Mouse (Mus musculus) neutrophil, adult 5-6 weeks (primary cell): ENCODE measurements around the gene Prkcb. TPM values are rescaled to one million over a fixed set of nuclear protein-coding genes. Genes with fewer than 3 reads are reported as not detected.
A peak's percentile ranks its signal among the peaks of the same experiment; 100 is the strongest.
"Not testable (repeated sequence)": the region's sequence is repeated elsewhere in the genome, so short reads cannot be mapped to it uniquely, and the experiment has no call there.

Source experiments
- ATAC-seq: fragments of 151-379, 151-347 bp; 2 replicates; pipeline ENCODE4 v1.8.0; 2017; ENCODE audit warnings: mild to moderate bottlenecking, moderate TSS enrichment; ENCODE audit not compliant: insufficient number of reproducible peaks, poor library complexity, low FRiP score, severe bottlenecking; ENCODE audit errors: extremely low read depth
- total RNA-seq: library from RNA; stranded (forward); fragments of 200-1000 nt; gene quantifications from 2 replicates; pipeline ENCODE4 v1.2.3, GENCODE M21; 2017

Gene Prkcb
- total RNA-seq, result 440 and 446 TPM in 2 replicates

DNA sequence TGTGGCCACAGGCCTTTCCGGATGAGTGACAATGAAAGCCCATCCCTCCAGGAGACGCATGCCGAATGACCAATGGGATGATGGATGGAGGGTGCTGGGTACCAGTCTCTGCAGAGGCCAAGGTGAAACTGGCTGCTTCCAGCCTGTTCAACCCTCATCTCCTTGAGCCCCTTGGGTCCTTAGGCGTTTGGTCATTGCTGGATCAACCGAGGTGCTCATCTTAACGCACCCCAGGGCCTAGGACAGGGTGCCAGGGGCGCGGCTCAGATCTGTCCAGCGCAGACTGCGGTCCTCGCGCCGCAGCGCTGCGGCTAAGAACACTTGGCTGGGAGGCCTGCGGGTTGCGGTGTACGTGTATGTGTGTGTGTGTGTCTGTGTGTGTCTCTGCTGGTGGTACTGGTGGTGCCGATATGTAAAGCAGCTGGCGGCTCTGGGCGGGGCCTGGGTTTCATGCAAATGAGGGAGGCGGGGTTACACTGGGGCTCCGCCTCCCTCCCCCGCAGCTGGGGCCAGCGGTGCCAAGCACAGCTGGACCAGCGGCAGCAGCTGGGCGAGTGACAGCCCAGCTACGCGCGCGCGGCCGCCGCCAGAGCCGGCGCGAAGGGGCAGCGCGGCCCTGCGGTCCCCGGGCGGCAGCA lies at the start of gene Prkcb:
TSS of gene Prkcb (plus strand) at position 147 of the 638 bp plus-strand sequence.
- peak; percentile 90 for ATAC-seq

DNA sequence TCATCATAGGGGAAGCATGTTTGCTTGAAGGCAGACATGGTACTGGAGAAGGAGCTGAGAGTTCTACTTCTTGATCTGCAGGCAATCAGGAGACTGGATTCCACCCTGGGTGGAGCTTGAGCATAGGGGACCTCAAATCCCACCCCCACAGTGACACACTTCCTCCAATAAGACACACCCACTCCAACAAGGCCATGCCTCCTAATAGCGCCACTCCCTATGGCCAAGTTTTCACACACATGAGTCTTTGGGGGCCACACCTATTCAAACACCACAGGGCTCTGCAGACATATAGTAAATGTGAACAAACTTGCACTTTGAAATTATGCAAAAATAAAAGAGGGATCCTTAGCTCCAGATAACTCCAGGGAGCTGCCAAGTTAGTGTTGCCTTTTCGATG lies 49.6 kb upstream of the Prkcb start:
- no peak for ATAC-seq

DNA sequence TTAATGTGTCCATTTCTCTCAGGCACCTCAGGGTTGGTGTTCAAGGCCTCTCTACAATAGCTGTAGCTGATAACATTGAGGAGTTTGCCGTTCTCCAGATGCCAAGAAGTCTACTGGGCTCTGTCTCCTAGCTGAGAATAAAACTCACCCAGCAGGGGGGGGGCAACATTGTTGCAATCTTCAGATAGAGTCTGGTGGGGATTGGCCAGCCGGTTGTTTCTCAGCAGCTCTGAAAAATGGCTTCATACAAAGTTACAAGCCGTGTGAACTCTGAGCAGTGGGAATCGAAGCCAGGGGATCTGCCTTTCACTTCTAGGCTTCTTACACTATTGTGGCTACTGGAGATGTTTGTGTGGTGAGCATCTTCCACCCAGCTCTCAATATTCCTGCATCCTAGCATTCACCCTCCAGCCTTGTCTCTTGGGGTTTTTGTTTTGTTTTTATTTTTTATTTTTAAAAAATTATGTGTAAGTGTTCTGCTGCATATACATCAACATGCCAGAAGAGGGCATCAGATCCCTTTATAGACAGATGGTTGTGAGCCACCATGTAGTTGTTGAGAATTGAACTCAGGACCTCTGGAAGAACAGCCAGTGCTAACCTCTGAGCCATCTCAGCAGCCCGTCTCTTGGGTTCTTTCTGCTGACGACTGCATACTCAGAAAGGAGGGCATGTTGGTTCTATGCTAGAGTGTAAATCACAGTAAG lies 48.0 kb upstream of the Prkcb start:
- ATAC-seq, result no peak

DNA sequence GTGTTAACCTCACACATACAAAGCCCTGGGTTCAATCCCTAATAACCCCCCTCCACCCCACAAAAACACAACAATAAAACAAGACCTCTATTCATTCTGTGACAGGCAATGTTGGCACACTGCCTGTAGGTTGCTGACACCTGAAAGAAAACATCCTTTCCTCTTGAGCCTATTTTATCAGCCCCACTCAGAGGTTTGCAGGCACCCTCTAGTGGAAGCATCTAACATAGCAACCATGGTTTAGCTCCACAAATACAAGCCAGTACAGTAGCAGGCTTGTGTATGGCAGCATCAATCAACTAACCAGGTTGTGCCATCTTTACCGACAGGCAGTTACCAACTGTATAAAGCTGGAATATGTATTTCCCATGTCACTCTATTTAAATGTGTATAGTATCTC lies 46.3 kb upstream of the Prkcb start:
- peak; percentile 76 for ATAC-seq

DNA sequence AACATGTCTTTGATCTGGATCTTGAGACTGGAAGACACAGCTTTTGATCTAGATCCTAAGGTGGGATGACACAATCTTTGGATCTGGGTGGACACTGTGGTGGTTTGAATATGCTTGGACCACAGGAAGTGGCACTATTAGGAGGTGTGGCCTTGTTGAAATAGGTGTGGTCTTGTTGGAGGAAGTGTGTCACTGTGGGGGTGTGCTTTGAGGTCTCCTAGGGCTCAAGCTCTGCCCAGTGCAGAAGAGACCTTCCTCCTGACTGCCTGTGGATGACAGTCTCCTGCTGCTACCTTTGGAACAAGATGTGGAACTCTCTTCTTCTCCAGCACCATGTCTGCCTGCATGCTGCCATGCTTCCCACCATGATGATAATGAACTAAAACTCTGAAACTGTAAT lies 45.8 kb upstream of the Prkcb start:
- ATAC-seq, result not testable (repeated sequence)

DNA sequence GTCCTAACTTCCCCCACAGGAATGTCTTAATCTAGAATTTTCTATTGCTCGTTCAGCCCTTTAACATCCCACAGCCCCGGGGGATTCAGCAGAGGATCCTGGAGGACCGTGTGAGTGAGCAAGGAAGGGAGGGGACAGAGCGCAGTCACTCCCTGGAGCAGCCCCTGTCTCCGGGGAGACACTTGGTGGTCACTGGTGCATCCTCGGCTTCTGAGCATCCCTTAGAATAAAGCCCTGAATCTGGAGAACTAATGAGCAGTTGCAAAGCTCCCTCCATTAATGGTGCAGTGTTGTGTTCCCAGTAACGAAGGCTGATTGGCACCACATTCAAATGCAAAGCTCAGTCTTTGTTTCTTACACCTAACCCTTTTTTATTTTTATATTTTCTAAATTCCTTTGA lies 44.4 kb upstream of the Prkcb start:
- no peak for ATAC-seq

DNA sequence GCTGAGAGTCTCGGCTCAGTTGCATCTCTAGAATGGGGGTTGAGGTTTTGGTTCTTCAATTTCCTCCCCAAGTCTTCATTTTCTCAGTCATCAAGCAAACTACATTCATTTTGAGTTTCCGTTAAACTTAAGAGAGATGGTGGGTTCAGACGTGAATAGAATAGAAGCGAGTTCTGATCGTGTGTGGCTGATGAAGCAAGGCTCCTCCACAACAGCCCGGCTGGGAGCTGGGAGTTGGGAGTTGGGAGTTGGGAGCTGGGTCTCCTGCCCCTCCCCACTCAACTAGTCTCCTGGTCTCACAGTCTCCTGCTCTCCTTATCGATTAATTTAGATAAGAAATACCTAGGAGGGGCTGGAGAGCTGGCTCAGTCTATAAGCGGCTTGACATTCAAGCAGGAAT lies 44.0 kb upstream of the Prkcb start:
- ATAC-seq, result no peak

DNA sequence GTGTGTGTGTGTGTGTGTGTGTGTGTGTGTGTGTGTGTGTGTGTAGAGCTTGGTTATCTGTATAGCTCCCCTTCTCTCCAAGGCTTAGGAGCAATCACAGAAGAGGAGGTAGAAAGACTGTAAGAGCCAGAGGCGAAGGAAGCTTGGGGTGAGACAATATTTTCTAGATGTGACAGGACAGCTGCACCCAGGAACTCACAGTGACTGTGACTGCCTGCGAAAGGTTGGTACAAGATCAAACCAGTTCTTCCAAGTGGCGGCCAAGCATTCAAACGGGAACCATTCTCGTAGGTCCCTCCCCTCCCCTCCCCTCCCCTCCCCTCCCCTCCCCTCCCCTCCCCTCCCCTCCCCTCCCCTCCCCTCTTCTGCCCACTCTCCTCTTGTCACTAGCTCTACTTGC lies 42.6 kb upstream of the Prkcb start:
- ATAC-seq, result no peak

DNA sequence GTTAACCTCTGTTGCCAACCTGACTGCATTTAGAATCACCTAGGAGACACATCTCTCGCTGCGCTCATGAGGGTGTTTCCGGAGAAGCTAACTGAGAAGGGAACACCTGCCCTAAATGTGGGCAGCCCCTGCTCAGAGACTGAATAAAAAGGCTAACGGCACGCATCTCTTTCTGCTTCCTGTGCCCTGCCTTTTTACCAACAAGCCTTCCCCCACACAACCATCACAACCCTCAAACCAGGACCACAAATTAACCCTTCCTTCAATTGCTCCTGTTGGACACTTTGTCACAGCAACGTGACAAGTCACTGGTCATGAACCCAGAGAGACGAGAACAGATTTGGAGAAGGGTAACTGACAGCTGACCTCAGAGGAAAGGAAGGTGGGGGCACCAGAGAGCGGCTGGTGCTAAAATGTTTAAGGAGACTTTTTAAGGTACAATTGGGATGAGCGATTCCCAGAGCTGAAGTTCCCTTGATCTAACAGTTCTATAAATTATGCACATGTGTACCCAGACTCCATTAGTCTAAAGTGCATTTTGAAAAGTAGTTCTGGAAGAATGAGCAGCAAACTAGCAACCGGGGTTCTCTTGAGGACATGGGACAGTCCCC lies 41.2 kb upstream of the Prkcb start:
- 0 out of 2 replicates have a peak, but pooled peaks have one; percentile 17 for ATAC-seq

DNA sequence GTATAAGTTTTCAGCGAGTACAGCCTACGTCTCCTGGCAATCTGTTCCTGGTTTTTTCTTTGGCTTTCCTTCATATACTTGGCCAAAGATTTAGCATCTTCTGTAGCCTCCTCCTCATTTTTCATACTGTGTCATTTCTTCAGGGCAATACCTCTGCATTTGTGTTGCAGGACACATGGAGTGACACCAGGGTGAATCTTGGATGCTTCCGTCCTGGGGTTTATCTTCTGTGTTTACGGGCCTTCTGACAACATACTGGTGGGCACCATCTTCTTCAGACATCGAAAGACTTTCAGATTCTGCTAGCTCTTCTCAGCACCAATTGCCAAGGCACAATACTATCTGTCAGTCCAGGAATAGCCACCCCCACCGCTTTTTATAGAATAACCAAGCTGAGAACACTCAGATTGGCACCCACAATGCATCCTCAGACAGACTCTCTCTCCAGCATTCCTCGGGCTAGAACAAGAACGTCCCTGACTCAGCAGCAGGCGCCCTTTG lies 39.2 kb upstream of the Prkcb start:
- no peak for ATAC-seq

DNA sequence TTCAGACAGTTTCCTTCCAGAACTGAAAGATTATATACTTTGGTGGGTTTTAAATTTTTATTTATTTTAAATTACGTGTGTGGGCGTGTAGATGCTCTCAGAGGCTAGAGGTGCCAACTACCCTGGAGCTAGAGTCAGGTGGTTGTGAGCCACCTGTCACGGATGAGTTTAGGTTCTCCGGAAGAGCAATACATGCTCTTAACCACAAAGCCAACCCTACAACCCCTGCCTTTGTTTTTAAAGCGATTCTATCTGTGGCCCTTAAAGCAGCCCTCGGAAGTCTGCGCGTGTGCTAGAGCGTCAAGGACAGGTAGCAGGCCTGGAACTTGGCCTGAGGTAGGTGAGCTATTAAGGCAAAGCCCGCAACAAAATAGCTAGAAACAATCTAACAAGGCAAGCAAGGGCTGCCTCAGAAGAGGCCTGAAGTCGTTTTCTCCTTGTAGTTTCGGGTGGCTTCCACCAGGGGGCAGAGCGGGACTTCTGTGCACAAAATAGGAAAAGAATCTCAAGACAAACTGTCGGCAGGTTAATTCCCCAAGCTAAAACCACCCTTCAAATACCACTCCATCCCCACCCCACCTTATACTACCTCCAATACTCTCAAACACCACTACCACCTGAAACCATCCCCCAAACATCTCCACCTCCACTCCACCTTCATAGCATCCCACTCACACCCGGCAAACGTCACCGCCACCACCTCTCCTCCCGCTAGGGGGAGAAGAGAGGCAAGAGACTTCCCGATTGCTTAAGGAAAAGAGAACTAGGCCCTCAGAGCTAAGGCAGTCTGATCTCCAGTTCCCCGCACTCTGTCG lies 37.1 kb upstream of the Prkcb start:
- peak; percentile 83 for ATAC-seq

DNA sequence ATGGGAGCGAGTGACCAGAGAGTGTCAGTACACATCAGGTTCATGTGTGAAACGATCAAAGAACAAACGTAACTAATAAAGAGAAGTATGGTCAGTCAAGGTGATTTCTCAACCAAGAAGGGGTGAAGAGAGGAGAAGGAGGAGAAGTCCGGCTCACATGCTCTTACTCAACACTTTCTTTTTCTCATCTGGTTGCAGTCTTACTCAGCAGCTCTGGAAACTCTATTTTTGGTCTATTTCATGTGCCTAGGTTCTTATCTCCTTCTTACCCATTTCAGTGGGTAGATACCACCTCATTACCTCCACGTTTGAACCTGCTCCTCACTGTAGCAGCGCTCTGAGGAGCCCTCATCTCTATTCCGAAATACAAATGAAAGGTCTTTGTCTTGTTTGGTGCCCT lies 31.8 kb upstream of the Prkcb start:
- no peak for ATAC-seq

DNA sequence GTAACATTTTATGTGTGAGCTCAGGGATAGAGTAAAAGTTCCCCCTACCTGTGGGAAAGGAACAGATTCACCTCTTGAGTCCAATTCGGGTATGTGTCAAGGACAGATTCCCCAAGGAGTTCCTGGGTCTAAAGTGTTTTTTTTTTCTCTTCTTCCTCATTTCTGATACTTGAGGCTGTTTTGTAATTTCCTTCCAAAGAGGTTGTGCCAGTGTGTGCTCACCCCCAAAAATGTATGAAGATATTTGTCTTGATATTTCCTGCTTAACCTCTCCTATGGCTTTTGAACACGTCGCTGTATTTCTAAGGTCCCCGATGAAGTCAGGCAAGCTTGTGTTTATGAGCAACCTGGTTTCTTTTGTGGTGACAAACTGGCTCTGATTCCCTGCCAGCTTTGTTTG lies 30.0 kb upstream of the Prkcb start:
- ATAC-seq, result no peak

DNA sequence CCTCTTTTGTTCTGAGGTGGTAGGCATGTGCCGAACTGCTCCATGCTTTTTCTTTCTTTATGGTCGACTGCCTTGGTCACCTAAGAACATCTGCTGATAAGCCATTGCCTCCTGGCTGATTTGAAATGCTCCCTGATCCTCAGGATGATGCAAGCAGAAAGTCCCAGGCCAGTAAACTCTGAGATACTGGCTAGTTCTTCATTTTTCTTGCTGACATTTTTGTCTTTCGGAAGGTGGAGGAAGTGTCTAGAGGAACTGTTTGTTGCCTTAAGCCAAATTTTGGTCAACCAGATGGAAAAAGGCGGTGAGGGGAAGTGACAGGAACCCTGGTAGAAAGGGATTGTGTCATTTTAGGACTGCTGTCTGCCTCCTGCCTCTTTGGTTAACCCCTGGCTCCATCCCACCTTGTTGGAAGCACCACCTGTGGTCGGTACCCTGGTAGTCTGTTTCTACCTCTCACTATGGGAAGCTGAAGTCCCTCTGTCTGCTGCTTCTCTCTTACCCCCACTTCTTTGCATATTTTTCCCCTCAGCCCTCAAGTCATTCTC lies 28.4 kb upstream of the Prkcb start:
- ATAC-seq, result peak; percentile 70

DNA sequence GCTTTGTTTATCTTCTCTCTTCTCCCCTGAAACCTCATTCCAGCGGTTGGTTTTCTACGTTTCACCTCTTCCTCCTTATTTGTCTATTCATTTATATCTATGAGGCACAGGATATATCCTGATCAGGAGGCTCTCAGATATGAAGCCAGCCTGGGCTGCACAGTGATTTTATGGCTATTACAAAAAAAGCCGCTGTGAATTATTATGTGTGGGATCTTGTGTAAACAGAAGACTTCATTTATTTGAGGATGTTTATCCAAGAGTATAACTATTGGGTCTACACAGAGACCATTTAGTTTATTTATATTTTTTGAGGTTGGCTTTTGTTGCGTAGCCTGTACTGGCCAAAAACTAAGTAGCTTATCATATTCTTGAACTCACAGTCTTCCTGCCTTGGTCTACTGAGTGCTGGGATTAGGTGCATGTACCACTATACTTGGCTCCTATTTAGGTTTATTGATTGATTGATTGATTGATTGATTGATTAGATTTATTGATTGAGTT lies 19.5 kb upstream of the Prkcb start:
- ATAC-seq, result no peak

DNA sequence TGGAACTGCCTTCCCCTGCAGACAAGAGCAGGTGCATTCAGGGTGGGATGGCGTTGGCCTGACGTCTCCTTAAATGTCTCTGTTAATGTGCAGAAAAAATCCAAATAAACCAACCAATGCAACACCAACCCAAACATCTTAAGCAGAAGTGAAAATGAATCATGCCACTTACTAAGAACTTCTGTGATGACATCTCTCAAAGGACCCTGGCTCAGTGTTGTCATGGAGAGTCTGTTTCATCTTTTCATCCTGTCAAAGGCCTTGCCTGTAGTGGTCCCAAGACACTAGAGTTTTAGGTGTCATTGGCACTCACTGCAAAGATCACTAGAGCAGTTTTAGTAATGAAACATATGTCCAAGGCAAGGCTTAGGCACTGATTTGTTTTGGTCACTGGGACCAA lies 16.2 kb upstream of the Prkcb start:
- ATAC-seq, result no peak

DNA sequence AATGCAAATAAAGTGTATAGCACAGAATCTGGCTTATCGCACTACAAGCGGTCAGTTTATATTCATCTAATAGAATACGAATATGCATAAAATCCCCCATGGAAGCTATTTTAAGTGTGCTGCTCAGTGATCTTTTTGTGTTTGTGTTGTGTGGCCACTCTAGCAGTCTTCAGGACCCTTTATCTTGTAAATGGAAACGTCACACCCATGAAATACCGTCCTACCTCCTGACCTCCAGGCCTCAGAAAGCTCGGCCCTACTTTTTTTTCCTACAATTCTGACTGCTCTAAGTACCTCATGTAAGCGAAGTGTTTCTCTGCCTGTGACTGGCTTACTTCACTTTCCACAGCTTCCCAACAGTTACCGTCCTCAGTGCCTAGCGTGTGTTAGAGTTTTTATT lies 9.0 kb upstream of the Prkcb start:
- ATAC-seq, result no peak

DNA sequence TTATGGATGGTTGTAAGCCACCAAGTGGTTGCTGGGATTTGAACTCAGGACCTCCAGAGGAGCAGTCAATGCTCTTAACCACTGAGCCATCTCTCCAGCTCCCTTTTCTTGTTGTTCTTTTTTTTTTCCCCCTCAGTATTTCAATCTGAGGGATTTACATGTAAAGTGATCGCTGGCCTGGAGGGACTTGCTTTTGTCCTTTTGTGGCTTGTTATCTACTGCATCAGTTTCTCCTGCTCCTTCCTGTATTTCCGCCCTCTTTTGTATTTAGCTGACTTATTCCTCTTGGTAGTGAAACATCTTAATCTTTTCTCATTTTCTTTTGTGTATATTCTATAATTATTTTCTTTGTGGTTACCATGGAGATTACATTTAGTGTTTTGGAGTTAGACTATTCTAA lies 8.2 kb upstream of the Prkcb start:
- ATAC-seq, result no peak

DNA sequence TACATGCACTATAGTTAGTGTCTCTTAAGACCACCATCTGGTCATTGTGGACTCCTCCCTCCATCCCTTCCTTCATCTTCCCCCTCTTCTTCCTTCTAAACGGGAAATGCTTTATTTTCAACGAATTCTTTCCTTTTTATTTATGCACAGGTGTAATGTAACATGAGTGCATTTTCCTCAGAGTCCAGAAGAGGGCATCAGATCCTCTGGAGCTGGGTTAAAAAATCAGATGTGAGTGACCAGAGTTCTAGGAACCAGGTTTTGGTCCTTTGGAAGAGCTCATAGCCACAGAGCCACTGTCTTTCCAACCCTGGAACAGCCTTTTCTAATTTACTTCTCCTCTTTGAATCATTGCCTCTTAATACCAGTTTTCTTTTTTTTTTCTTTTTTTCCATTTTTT lies 6.0 kb upstream of the Prkcb start:
- peak; percentile 58; the same call in 1 of the 2 replicates for ATAC-seq
